Mouse (Mus musculus) heart, adult 2 months (tissue): ENCODE results near the gene Gmeb1.

Source experiments
- CTCF ChIP-seq: fragments of 200-600 bp; IDR thresholded peaks from 2 replicates; pipeline ENCODE4 v1.8.1; 2022; ENCODE audit warnings: antibody characterized with exemption, mild to moderate bottlenecking, moderate library complexity
- EP300 ChIP-seq: fragments of 200-500 bp; IDR thresholded peaks from 2 replicates; pipeline ENCODE4 v1.6.1; 2011; ENCODE audit warnings: low read depth, low read length, control low read depth; ENCODE audit not compliant: insufficient read depth

DNA sequence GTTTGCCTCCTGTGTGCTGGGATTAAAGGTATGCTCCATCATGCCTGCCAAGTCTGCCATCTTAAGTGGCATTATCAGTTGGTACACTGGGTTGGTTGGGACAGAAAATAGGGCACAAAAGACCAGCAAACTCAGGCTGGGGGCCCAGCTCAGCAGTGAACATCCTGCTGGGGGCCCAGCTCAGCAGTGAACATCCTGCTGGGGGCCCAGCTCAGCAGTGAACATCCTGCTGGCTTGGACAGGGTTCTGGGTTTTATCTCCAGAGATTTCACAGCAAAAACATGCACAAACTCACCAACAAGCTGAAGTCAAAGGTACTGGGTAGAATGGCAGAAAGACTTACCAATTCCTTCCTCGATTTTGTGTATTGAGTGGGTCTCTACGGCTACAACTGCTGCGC lies 15.8 kb downstream of the Gmeb1 start:
- no peak for TF ChIP-seq CTCF
- TF ChIP-seq EP300, result no peak
